Mouse (Mus musculus): ENCODE measurements around the gene Incenp.
"Not testable (repeated sequence)": the region's sequence is repeated elsewhere in the genome, so short reads cannot be mapped to it uniquely, and the experiment has no call there.

The Incenp gene

GRCm38 (mm10) chr19:9918176-9918861 is 19.0 kb upstream of the Incenp start:
- no peak for DNase-seq (ENCODE audit: extremely low read depth, low read depth)

- DNase-seq (ENCODE audit: extremely low read depth, low read depth): peak; percentile 69
Observed at GRCm38 (mm10) chr19:9917727-9918126, 18.4 kb upstream of the Incenp start.

DNA sequence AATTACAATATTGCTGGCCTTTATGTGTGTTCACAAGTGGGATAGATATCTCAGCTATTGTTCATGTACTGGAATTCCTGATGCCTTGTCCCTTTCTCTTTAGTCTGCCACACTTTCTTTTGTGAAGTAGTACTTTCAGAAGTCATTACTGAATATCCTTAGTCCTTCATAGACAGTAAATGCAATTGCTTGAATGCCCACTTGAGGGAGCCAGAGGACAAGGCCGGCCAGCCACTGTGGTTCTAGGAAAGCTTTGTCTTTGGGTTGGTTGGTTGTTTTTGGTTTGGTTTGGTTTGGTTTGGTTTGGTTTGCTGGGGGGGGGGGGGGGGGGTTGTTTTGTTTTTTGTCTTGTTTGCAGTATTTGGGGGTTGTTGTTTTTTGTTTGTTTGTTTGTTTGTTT is 16.6 kb upstream of the Incenp start:
- DNase-seq (ENCODE audit: extremely low read depth, low read depth): no peak

DNA sequence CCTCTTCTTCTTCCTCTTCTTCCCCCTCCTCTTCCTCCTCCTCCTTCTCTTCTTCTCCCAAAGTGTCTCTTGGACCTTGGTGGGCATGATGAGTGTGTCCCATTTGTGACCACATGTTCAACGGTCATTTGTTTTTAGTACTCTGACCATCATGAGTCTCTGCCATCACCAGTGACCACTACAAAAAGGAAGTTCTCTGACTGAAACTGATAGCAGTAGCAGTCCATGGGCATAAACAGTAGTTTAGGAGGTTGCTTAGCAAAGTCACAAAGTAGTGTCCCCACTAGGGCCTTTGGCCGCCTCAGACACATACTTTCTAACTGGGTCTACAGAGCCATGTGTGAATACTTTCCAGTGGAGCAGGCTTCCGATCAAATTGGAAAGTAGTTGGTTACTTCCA is 15.0 kb upstream of the Incenp start:
- no peak for DNase-seq (ENCODE audit: extremely low read depth, low read depth)

DNA sequence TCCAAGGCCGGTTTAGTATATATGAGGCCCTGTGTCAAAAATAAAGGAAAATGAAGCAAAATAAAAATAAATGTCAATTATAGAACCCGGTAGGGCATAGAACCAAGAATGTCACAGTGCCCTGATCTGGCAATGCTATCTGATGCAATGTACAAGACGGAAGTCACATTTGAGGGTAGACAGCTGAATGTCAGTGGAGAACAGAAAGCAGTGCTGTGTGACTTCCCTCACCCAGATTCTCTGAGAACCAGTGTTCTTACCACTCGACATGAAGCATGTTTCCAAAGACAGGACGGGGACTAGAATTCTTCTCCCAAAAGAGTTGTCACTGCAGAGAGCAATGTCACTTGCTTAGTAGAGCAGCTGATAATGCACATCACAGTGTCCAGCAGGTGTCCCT is 14.4 kb upstream of the Incenp start:
- DNase-seq (ENCODE audit: extremely low read depth, low read depth): no peak

DNA sequence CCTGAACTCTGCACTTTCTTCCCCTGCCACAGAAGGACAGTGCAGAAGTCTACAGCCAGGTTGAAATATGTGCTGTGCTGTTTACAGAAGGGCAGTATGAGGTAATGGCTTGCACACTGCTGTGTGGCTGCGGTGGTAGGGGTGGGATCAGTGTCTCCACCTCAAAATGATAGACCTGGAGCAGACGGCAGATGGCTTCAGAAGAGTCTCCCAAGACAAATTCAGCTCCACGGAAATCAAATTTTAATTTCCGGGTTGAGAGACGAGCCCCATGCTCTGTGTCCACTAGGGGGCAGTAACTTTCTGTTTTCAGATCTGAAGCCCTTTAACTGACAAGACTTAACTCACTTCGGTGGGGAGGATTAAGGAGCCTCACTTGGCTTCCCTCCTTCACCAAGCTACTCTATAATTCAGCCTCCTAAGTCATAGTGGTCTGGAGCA is 12.0 kb upstream of the Incenp start:
- DNase-seq (ENCODE audit: extremely low read depth, low read depth): peak; percentile 65

DNA sequence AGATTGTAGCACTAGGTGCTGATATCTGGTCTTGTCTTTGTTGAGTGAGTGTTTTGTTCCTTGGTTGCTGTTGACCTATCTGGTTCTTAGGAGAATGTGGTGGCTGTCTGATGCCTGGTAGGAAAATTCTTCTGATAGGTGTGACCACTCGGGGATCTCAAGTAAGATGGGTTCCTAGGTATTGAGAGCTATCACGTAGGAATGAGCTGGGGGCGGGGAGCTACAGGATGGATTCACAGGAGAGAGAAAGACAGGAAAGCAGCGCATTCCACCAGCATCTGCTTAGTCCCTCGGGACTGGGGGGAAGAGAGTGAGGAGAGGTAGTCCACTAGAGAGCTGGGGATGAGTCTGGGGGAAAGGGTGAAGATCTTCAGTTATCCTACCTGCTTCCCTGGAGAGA is 10.0 kb upstream of the Incenp start:
- DNase-seq (ENCODE audit: extremely low read depth, low read depth): no peak

GRCm38 (mm10) chr19:9900696-9901095 is 1.3 kb upstream of the Incenp start:
- not testable (repeated sequence) for DNase-seq (ENCODE audit: extremely low read depth, low read depth)

DNA sequence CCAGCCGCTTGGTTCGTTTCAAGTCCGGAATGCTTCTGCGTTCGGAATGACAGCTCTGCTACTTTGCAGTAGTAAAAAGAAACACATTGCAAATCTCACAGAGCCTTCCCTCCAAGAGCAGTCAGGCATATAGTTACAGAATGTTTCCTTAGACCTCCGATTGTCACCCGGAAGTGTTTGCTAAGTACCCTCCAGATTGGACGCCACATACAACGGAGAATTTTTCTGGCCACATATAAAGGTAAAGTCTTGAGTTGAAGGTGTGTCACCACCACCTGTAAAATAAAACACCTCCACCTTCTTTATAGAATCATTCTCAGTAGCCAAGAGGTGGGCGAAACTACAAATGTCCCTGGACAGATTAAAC is 412 bp upstream of the Incenp start:
- DNase-seq (ENCODE audit: extremely low read depth, low read depth): no peak

- DNase-seq (ENCODE audit: extremely low read depth, low read depth): peak; percentile 44
Observed at GRCm38 (mm10) chr19:9898339-9899066, 848 bp downstream of the Incenp start.

- no peak for DNase-seq (ENCODE audit: extremely low read depth, low read depth)
Observed at GRCm38 (mm10) chr19:9896067-9896466, 3.3 kb downstream of the Incenp start.

DNA sequence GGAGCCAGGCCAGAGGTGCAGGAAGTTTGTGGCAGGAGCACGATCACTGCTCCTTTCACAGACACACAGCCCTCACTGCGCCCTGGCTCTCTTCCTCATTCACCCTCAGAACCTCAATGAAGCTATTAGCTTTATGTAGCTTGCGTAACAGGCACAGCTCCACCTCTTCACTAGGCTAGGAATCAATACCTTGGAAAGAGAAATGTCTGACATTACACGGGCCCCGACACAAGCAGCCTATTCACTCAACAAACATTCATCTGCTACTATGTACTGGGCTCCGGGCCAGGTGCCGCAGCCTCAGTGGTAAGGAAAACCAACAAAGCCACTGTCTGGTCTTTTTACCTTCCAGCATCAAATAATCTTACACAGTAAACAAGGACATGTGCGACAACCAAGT is 12.6 kb downstream of the Incenp start:
- no peak for DNase-seq (ENCODE audit: extremely low read depth, low read depth)

DNA sequence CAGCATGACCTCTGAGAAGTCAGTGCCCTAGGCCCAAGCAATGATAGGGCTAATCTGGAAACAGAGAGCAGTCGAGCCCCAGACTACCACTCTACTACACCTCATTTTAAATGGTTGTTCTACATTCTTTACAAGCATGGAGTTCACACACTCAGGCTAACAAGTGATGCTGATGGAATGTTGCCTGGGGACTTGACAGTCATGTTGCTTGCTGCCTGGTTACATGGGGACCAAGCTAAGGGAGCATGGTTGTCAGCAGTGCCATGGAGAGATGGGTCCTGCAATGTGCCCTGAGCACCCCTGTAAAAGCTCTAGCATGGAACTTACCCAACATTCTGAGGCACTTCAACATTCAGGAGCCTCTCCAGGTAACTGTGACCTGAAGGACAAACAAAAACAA is 13.0 kb downstream of the Incenp start:
- no peak for DNase-seq (ENCODE audit: extremely low read depth, low read depth)

- no peak for DNase-seq (ENCODE audit: extremely low read depth, low read depth)
Observed at GRCm38 (mm10) chr19:9878186-9878835, 21.0 kb downstream of the Incenp start.

DNA sequence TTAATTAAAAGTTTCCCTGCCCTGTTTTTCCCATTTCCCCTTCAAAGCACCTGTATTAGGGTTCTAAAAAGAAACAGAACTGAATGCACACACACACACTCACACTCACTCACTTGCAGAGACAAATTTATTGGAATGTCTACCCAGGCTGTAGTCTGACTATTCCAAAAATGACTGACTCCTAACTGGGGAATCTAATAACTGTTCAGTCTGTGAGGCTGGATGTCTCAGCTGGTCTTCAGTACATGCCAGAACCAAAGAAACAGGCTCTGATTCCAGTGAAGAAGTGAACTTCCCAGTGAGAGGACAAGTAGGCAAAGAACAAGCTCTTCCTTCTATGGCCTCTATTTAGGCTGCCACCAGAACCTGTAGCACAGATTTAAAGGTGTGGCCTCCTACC is 33.9 kb downstream of the Incenp start:
- no peak for DNase-seq (ENCODE audit: extremely low read depth, low read depth)

DNA sequence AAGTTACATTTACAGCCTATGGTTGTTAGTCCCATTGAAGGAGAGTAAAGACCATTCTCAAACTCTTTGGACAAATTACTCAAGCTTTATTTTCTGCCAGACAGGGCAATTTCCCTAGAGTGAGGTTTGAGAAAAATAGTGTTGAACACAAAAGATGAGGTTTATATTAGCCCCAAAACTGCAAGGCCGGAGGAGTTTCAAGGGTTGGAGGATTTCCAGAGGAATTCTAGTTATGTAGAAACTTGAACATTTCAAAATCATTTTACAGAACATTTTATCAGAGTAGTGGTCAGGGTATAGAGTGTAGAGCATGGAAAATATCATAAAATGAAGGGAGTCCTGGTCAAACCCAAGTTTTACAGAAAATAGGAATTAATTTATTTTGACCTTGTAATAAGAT is 34.5 kb downstream of the Incenp start:
- DNase-seq (ENCODE audit: extremely low read depth, low read depth): no peak

GRCm38 (mm10) chr19:9860821-9861220 is 38.5 kb downstream of the Incenp start:
- DNase-seq (ENCODE audit: extremely low read depth, low read depth): not testable (repeated sequence)

GRCm38 (mm10) chr19:9849368-9850075 is 49.8 kb downstream of the Incenp start:
- DNase-seq (ENCODE audit: extremely low read depth, low read depth): not testable (repeated sequence)

GRCm38 (mm10) chr19:9847262-9847661 is 52.1 kb downstream of the Incenp start, which contains the start of gene Scgb2a2:
Gene Scgb2a2, plus strand, starts transcription at chr19:9847562.
- no peak for DNase-seq (ENCODE audit: extremely low read depth, low read depth)

GRCm38 (mm10) chr19:9837341-9837715 is 62.0 kb downstream of the Incenp start:
- no peak for DNase-seq (ENCODE audit: extremely low read depth, low read depth)

DNA sequence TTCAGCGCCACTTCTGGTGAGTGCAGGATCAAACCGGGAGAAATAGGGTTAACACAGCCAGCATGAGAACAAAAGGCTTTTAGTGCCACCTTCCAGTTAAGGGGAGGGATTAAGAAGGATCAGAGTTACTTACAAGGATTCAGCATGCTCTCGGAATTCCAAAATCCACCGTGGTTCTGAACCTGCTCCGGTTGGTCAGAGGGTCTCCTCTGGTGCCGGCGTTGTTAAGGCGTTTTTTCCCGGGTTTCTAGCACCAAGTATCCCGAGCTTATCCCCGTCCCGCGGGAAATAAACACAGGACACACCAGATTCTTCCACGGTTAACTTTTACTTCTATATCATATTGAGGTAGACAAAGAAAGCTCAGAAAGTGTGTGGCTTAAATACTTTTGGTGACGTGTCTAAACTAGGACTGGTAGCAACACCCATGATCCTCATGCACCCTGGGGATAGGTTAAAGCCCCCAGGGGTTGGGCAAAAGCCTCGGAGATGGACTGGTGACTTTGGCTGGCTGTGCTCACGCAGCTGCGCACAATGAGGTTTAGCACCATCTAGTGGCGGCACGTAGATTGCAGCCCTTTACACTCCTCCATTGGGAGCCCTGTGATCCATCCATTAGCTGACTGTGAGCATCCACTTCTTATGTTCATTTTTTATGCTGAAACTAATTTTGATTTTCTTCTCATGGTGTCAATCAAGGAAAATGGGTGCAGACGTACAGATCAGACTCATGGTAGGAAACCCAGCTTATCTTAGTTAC is 62.6 kb downstream of the Incenp start:
- DNase-seq (ENCODE audit: extremely low read depth, low read depth): peak; percentile 36
